Mouse (Mus musculus): Measurements from ENCODE around the gene Tmem41a.

The Tmem41a gene

GRCm38 (mm10) chr16:21901286-21901685 is 46.1 kb downstream of the Tmem41a start:
- DNase-seq (ENCODE audit: low spot score) = no peak

GRCm38 (mm10) chr16:21893890-21894289 is 53.5 kb downstream of the Tmem41a start:
- no peak for DNase-seq (ENCODE audit: low spot score)

DNA sequence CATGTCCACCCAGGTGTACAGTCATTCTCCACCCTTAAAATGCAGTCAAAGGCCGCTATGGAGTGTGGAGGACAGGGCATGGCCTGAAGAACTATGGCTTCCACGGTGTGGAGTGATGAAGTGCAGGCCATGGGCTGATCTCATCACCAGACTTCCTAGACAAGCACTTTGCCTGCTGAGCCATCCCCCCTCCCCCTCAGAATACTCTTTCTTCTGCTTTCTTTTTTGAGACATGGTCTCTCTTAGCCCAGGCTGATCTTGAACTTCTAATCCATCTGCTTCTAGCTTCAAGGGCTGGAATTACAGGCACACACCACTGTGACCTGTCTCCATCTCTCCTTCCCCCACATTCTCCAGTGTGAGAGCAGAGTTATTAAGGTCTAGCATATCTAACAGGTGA is 59.8 kb downstream of the Tmem41a start:
- no peak for DNase-seq (ENCODE audit: low spot score)

Data from layer of hippocampus, adult 9-10 months (tissue).